Mouse (Mus musculus): ENCODE results near the gene Smg1. TPM values are rescaled to one million over a fixed set of nuclear protein-coding genes. Genes with fewer than 3 reads are reported as not detected.

The Smg1 gene
- polyA plus RNA-seq, 1 experiment = 31.7 TPM

- no peak for TF ChIP-seq GATA1 (IDR thresholded peaks at IDR 0.05; ENCODE audit: low read length)
These were observed 47.7 kb downstream of the Smg1 start for GRCm38 (mm10) chr7:118195756-118196155.

- TF ChIP-seq GATA1 (IDR thresholded peaks at IDR 0.05; ENCODE audit: low read length) = no peak
These were observed 57.6 kb downstream of the Smg1 start for GRCm38 (mm10) chr7:118185878-118186277.

- TF ChIP-seq GATA1 (IDR thresholded peaks at IDR 0.05; ENCODE audit: low read length) = no peak
These were observed 58.9 kb downstream of the Smg1 start for GRCm38 (mm10) chr7:118184604-118185003.

- no peak for TF ChIP-seq GATA1 (IDR thresholded peaks at IDR 0.05; ENCODE audit: low read length)
These were observed 62.3 kb downstream of the Smg1 start for GRCm38 (mm10) chr7:118181123-118181522.

GRCm38 (mm10) chr7:118179782-118180181 is 63.7 kb downstream of the Smg1 start:
- no peak for TF ChIP-seq GATA1 (IDR thresholded peaks at IDR 0.05; ENCODE audit: low read length)

GRCm38 (mm10) chr7:118175821-118176355 is 67.6 kb downstream of the Smg1 start:
- no peak for TF ChIP-seq GATA1 (IDR thresholded peaks at IDR 0.05; ENCODE audit: low read length)

GRCm38 (mm10) chr7:118163006-118163405 is 80.5 kb downstream of the Smg1 start:
- TF ChIP-seq GATA1 (IDR thresholded peaks at IDR 0.05; ENCODE audit: low read length) = no peak

- TF ChIP-seq GATA1 (IDR thresholded peaks at IDR 0.05; ENCODE audit: low read length) = no peak
These were observed 83.3 kb downstream of the Smg1 start for GRCm38 (mm10) chr7:118160121-118160520.

GRCm38 (mm10) chr7:118156461-118156860 is 87.0 kb downstream of the Smg1 start:
- TF ChIP-seq GATA1 (IDR thresholded peaks at IDR 0.05; ENCODE audit: low read length) = no peak

- no peak for TF ChIP-seq GATA1 (IDR thresholded peaks at IDR 0.05; ENCODE audit: low read length)
These were observed 89.3 kb downstream of the Smg1 start for GRCm38 (mm10) chr7:118154150-118154549.

- TF ChIP-seq GATA1 (IDR thresholded peaks at IDR 0.05; ENCODE audit: low read length) = no peak
These were observed 99.9 kb downstream of the Smg1 start for GRCm38 (mm10) chr7:118143602-118144001.

GRCm38 (mm10) chr7:118143123-118143522 is 100.3 kb downstream of the Smg1 start:
- TF ChIP-seq GATA1 (IDR thresholded peaks at IDR 0.05; ENCODE audit: low read length) = no peak

GRCm38 (mm10) chr7:118141271-118141670 is 102.2 kb downstream of the Smg1 start:
- no peak for TF ChIP-seq GATA1 (IDR thresholded peaks at IDR 0.05; ENCODE audit: low read length)

GRCm38 (mm10) chr7:118135128-118135527 is 108.3 kb downstream of the Smg1 start:
- TF ChIP-seq GATA1 (IDR thresholded peaks at IDR 0.05; ENCODE audit: low read length) = no peak

- no peak for TF ChIP-seq GATA1 (IDR thresholded peaks at IDR 0.05; ENCODE audit: low read length)
These were observed 113.9 kb downstream of the Smg1 start, which contains the start of gene Arl6ip1 for GRCm38 (mm10) chr7:118129430-118130041. TSS of gene Arl6ip1 (minus strand) at chr7:118129662.

- no peak for TF ChIP-seq GATA1 (IDR thresholded peaks at IDR 0.05; ENCODE audit: low read length)
These were observed 114.5 kb downstream of the Smg1 start for GRCm38 (mm10) chr7:118128925-118129429.

- TF ChIP-seq GATA1 (IDR thresholded peaks at IDR 0.05; ENCODE audit: low read length) = no peak
These were observed 117.1 kb downstream of the Smg1 start for GRCm38 (mm10) chr7:118126219-118126875.

Measured in G1E-ER4 (cell line).